Mouse (Mus musculus): ENCODE data around the gene Nkx2-2.

Nkx2-2 gene

GRCm38 (mm10) chr2:147193271-147194255, at the start of gene Nkx2-2:
Nkx2-2 (minus strand) TSS chr2:147194243.
- no peak for DNase-seq (ENCODE audit: low read depth, low spot score)

- DNase-seq (ENCODE audit: low read depth, low spot score): no peak
These were observed 41.8 kb upstream of the Nkx2-2 start for GRCm38 (mm10) chr2:147235707-147236290.

GRCm38 (mm10) chr2:147231175-147231574, 37.1 kb upstream of the Nkx2-2 start:
- no peak for DNase-seq (ENCODE audit: low read depth, low spot score)

GRCm38 (mm10) chr2:147205076-147205615, 11.1 kb upstream of the Nkx2-2 start:
- no peak for DNase-seq (ENCODE audit: low read depth, low spot score)

- no peak for DNase-seq (ENCODE audit: low read depth, low spot score)
These were observed 920 bp upstream of the Nkx2-2 start for GRCm38 (mm10) chr2:147194711-147195615.

GRCm38 (mm10) chr2:147192731-147193130, 1.3 kb downstream of the Nkx2-2 start:
- DNase-seq (ENCODE audit: low read depth, low spot score): no peak

GRCm38 (mm10) chr2:147190316-147191021, 3.6 kb downstream of the Nkx2-2 start:
- DNase-seq (ENCODE audit: low read depth, low spot score): no peak

- DNase-seq (ENCODE audit: low read depth, low spot score): no peak
These were observed 4.3 kb downstream of the Nkx2-2 start for GRCm38 (mm10) chr2:147189546-147190315.

GRCm38 (mm10) chr2:147188871-147189545, 5.0 kb downstream of the Nkx2-2 start:
- DNase-seq (ENCODE audit: low read depth, low spot score): no peak

- DNase-seq (ENCODE audit: low read depth, low spot score): no peak
These were observed 5.9 kb downstream of the Nkx2-2 start for GRCm38 (mm10) chr2:147188074-147188700.

- DNase-seq (ENCODE audit: low read depth, low spot score): no peak
These were observed 6.8 kb downstream of the Nkx2-2 start for GRCm38 (mm10) chr2:147187061-147187870.

GRCm38 (mm10) chr2:147186261-147186681, 7.8 kb downstream of the Nkx2-2 start:
- no peak for DNase-seq (ENCODE audit: low read depth, low spot score)

GRCm38 (mm10) chr2:147185561-147185960, 8.5 kb downstream of the Nkx2-2 start:
- DNase-seq (ENCODE audit: low read depth, low spot score): no peak

- DNase-seq (ENCODE audit: low read depth, low spot score): no peak
These were observed 9.7 kb downstream of the Nkx2-2 start for GRCm38 (mm10) chr2:147184071-147184990.

GRCm38 (mm10) chr2:147183521-147183920, 10.5 kb downstream of the Nkx2-2 start:
- no peak for DNase-seq (ENCODE audit: low read depth, low spot score)

- DNase-seq (ENCODE audit: low read depth, low spot score): no peak
These were observed 11.3 kb downstream of the Nkx2-2 start for GRCm38 (mm10) chr2:147182709-147183260.

All from CD4-positive, CD25-positive, alpha-beta regulatory T cell, adult 2 months (primary cell).